Mouse (Mus musculus) CD4-positive, CD25-positive, alpha-beta regulatory T cell, adult 2 months (primary cell): ENCODE results near the gene Col4a1.

ENCODE experiments used
- DNase-seq: peaks from one replicate; pipeline ENCODE4 v3.0.0-alpha.2; 2012; ENCODE audit warnings: low read depth, low spot score

The Col4a1 gene

DNA sequence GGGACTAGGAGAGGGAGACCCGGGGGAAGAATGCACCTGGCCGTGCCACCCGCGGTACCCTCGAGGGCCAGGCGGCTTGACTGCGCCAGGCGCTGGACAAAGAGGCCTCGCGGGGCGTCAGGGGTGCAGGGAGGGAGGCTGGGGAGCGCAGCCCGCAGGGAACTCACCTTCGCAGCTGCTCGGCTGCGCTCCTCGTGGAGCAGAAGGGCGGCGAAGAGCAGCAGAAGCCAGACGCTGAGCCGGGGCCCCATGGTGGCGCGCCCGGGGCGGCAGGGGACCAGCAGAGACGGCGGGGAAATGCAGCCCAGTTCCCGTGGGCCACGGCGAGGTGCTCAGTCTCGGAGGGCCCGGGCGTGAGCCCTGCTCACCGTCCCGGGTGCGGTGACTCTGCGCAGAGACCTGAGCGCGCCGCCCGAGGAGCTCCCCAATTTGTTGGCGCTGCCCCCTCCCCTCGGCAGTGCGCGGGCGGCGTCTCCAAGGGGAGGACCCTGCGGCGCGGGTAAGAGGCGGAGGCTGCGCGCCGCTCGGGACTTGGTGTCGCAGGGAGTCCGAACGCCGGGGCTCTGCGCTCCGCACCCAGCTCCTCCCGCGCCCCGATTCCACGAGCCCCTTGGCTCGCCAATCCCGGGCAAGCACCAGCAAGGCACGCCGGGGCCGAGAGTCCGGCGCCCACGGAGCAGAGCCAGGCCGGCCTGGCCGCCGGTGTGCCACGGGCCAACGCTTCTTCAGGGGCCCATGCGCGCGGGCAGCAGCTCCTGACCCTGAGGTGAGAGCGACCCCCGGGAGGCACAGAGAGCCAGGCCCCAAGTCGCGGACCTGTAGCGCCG, at the start of gene Col4a1, which contains the start of gene Col4a2:
TSS of gene Col4a1 (minus strand) at position 478 of the 827 bp plus-strand sequence.
TSS of gene Col4a2 (plus strand) at position 457 of the 827 bp plus-strand sequence.
- DNase-seq, result no peak

DNA sequence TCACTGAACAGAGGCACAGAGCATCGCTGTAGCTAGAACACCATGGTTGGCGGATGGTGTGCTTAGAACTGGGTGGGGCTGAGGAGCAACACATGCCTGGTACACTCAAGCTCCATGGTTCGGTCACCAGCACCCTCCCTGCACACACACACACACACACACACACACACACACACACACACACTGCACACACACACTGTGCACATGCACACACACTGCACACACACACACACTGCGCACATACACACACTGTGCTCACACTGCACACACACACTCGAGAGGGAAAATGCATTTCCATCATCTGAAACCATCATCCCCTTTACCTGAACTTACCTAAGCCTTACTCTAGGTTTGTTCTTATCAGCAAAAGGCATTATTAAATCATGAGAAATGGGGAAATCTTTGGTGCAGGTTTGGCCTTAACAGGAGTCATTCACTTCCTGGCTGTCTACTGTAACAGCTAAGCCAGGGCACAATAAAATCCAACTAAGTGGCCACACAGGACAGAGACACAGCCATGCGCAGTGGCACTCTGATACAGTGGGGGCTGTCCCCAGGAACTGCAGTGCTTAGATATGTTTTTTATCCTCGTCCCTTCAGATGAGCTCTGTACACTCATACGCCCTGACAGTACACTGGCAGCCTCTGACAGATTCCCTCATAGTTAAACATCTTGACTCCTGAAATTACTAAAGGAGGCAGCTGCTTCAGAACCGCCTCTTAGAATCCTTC, 49.1 kb upstream of the Col4a1 start:
- no peak for DNase-seq

DNA sequence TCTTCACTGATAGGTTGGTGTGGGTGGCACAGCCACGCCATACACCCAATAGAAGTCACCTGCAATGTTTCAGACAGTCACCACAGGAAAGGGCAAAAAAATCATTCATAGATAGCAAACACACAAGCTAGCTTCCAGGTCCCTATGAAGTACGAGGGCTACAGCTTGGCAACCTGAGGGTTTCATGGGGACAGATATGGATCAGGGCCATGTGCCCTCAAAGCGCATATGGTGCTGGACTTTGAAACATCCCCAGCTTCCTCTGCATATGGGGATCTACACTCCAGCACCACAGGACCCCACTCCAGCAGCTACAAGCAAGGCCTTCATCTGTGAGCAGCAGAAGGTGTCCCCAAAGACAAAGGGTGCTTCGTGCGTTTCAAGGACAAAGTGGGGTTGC, 47.2 kb upstream of the Col4a1 start:
- DNase-seq, result no peak

DNA sequence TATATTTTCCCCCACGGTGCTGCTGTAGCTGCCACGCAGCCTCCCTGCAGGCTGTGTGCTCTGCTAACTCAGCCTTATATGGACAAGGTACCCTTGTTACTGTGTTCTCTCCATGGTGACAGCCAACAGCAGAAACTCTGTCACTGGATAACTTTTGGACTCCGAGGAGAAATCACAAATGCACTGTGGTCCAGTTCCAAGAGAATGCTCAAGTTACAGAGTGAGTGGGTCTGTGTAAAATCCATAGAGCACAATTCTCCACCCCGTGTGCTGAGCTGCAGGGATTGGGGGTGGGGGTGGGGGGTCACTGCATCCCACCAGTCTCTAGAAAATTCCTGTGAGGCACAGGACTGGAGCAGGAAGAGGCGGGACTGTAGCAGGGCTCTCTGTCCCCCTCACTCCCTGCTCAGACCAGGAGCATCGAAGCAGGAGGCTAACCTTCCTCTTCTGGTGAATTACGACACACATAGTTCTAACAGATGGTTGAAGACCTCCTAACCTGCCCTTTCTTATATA, 45.4 kb upstream of the Col4a1 start:
- no peak for DNase-seq

DNA sequence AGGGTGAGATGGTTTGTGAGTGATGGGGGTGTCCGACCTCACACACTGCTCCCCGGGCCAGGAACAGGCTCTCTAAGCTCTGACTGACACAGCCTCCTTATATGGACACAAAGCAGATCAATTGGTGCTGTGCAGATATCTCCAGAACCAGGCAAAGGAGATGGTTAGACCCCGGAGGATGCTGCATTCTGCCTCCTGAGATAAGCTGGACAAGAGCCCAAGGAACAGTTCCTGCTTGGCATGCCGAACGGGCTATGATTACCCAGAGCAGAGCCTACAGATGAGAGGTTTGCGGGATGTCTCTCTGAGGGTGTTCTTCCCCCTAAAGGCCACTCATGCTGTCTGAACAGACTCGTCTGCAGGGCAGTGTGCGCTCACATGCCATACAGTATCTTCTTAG, 44.1 kb upstream of the Col4a1 start:
- DNase-seq, result no peak

DNA sequence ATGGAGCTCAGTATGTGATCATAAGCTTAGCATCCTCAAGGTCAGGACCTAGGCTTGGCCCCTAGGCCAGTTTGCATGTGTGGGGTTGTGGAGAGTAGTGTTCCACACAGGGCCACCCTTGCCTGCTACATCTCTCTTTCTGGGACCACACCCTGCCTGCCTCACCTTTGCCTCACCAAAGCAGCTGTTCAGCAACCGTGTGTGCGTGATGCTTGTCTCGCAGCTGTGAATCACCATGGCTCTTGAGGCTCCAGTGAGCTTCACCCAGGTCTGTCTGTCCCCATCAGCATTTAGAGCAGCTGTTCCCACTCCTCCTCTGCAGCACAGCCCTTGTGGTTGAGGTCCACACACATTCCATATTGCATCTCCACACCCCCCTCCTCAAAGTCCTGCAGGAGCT, 43.3 kb upstream of the Col4a1 start:
- DNase-seq, result no peak

DNA sequence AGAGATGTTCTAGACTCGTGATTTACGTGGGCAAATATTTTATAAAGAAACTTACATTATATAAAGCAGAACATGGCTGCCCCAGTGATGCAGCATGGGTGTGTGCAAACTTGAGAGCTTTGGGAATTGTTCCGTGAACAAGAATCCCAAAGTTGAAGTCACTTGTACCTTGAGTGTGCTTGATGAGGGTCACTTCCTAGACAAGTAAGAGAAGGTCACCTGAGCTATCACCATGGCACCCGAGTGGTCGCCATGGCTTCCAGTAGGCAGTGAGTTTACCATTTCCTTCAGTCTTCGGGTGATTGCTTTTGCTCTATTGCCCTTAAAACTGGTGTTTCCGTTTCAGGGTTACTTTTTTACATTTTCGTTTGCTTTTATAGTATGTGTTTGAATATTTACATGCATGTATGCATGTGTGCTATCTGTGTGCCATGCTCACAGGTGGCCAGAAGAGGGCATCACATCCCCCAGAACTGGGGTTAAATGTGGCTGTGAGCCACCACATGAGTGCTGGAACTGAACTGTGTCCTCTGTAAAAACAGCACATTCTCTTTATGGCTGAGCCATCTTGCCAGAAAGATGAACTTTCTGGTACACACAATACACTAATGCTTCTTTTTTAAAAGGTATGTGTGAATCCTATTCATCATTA, 42.3 kb upstream of the Col4a1 start:
- no peak for DNase-seq

DNA sequence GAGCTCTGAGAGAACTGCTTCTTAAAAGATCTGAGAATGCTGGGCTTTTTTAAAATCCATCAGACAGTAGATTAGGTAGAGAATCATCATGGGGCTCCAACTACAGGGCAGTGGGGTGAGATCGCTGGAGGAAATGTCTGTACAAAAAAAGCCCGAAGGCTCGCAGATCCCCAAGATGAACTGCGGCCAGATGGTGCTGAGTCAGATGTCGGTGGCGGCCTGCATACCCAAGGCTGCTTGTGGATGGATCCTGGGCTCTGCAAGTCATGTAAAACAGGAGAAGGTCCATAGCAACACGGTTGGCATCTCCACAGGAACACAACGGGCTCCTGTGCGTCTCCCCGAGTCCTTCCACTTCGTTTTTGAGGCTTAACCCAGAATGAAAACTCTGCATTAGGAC, 39.9 kb upstream of the Col4a1 start:
- no peak for DNase-seq

DNA sequence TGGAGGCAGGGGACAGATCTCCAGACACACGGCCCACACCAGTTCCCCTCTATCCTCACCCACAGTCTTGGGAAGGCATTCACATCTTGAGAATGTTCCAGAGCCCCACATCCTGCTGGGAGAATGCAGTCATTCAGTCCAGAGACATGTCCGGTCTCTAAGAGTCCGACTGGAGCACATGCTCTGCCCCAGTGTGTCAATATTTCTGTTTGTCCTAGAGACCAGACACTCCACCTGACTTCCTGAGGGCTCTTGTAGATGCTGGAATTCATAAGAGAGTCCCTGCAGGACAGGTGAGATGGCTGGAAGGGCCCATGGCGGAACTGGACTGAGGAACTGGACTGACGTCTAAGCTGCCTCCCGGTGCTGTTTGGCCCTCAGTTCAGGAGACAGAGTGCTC, 38.7 kb upstream of the Col4a1 start:
- DNase-seq, result no peak

DNA sequence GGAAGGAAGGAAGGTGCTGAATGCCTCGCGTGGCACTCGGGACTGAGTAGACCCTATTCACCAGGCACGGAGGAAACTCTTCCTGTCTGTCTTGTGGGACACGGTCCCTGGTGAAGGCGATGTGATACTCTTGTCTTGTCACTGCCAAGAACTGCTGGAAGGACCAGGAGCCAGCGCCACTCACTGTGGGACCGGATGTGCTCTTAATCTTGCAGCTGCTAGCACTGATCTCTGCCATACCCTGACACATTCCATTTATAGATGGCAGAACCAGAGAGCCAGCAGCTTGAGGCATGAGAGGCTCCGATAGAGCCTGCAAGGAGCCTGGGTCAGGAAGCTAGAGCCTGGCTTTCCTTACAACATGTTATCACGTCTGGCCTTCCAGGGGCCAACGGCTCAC, 36.0 kb upstream of the Col4a1 start:
- no peak for DNase-seq

DNA sequence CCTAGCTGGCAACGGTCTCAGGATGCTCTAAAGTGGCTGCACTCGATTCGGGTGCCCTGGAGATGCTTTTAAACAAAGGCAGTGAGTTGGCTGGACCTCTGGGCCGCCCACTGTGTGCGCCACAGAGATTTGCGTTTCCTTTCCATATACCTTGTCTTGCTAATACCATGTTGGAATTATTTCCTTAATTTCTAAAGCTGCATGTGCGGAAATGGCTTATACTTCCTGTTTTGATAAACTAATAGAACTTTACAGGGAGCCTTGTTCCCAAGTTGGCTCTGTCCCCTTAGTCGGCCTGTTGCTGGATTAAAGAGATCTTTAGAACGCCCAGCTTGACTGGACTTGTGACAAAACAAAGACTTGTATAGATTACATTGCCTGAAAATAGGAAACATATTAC, 35.1 kb upstream of the Col4a1 start:
- no peak for DNase-seq

DNA sequence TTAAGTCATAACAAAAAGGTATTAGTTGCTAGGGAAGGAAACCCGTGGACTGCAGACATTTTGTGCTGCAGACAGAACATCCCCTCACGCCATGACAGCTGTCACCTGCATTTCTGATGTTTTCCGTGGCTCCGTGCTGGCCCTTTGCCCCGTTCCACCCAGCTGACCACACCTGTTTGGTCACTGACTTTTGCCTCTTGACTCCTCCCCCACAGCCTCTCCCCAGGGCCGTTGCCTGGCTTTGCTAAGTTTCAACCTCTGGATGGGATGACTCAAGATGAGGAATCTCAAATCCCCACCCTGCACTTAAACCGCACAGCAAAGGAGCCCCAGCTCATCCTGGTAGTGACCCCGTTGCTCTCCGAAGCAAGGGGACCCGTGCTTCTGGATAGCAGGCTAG, 33.6 kb upstream of the Col4a1 start:
- no peak for DNase-seq

DNA sequence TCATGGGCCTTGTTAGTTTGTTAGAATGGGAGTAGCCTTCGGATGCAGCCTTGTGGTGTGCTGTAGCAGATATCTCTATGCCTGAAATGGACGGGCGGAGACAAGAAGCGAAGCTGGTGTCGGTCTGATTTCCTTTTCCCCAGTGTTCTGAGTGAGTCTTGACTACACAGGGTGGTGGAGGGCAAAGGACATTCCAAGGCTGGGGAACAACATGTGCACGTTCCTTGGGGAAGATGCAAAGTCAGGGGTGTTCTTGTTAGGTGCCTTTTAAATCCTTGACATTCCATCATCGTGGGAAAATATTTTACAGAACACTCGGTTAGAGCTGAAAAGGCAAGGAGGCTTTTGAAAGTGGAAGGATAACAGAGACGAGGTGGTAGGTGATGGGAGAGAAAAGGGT, 31.8 kb upstream of the Col4a1 start:
- no peak for DNase-seq

DNA sequence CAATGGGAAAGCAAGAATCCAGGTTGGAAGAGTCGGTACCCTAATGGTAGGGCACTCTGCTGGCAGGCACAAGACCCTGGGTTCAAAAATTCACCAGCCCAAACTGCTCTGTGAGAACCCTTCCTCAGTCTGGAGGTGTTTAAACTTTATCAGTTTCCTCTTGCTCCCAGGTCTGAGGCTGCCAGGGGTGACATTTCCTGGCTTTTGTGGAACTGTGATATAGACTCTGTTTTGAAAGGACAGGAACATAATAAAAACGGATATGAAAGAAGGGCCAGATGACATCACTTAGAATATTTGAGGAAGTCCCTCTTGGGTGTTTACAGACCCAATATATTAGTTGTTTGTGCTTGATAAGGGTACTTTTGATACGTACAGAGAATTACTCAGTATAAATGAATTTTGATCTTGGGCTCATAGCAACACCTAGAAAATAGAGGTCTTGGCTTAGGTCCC, 28.5 kb upstream of the Col4a1 start:
- no peak for DNase-seq

DNA sequence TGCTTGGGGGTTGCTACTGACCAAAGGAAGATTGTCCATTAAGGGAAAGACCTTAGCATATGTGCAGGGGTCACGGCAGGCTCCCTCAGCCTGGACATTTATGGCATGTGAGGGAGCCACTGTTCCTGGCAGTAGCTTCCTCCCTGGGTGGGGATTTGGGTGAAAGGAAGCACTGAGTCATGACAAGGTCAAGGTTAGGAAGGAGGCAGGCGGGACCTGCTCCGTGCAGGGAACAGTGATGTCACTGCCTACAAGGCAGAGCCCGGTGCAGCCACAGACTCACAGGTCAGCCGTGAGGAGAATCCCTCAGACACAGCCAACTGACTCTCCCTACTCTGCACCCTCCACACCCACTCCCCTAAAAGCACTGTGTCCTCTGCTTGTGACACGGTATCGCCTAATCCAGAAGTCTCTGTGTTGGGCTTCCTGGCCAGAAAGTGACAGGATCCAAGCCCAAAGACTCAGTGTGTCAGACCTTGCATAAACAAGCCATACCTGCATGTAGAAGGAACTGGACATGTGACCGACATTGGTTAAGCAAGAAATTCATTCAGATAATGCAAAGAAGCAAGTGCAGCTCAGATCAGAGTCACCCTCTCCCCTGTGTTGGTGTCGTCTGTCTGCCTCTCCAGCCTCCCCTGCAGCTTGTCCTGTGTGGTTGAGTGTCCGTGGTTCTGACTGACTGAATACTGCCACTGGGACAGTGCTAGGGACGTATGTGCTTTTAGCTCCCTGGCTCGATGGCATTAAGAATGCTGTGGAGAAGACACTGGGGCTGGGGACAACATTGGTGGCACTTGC, 27.9 kb upstream of the Col4a1 start:
- no peak for DNase-seq

DNA sequence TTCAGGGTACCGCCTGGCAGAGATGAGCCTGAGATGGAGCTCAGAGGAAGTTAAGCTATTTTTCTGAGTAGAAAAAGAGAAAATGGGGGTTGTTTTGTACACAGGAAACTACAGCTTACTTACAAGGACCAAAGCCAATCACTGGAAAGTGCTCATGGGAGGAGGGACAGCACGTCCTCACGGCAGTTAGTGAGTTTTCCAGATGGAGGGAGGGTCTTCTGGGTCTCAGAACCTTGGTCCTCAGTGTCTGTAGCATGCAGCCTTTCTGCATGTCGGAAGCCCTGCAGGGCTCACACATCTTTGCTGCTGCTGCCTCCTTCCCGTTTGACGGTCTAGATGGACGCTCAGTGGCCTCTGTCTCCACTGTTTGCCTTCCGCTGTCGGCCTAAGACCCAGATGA, 25.9 kb upstream of the Col4a1 start:
- DNase-seq, result no peak

DNA sequence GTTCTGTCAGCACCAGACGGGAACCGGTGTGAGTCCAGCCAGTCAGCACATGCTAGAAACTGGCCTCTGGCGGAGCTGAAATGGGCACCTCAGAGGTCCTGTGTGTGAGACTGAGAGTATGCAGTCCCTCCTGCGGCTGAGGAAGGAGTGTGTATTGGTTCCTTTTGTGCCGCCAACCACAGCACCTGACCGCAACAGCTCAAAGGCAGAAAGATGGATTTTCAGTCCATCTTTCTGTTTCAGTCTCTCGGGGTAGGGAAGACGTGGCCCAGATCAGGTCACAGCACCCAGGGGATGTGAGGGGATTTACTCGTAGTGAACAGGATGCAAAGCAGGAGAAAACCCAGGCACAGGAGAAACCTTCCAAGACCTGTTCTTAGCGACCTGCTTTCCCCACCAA, 25.0 kb upstream of the Col4a1 start:
- DNase-seq, result no peak

DNA sequence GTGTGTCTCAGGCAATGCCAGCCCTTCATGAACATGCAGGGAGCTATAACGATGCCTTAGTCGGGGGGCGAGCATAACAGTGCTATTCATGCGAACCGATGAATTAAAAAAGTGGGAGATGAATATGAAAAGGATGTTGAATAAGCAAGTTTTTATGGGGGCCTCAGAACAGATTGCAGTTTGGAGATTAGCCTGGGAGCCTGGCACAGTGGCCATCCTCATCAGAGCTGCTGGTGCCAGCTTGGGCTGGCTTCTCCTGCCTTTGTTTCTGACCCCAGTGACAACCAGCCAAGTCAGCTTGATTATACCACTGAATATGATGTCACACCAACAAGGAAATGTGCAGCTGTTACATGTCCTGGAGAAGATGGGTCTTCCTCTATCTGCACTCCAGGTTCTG, 23.7 kb upstream of the Col4a1 start:
- DNase-seq, result no peak

DNA sequence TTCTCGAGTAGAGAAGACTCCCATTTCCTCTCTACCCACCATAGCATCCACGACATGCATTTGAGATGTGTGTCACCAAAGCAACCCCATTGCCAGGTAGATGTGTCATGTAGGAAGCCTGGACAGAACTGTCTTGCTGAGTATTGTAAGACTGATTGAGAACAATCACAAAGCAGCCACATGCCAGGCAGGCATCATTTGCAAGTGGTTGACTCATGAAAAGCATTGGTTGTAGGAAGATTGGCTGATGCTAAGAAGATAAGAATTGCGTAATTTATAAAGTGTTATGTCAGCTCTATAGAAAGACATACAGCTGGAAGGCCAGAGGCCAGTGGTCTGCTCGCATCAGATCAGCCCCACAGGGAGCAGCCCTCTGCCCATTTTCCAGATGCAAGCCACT, 22.6 kb upstream of the Col4a1 start:
- DNase-seq, result no peak

DNA sequence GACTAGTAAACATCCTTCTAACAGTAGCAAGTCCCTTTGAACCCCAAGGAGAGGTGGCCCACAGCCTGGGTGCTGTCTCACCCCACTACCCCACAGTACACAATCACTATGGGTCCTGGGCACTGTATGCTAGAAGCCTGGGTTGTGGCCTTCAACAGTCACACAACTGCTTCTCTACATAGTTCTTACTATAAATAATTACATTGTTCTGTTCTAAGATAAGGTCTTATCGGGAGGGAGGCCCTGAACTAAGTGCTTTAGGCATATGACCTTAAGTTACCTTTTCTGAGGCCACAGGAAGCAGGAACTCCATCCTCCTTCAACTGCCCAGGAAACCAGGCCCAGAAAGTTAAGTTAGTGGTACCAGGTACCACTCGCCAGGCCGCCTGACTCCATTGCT, 21.9 kb upstream of the Col4a1 start:
- no peak for DNase-seq

DNA sequence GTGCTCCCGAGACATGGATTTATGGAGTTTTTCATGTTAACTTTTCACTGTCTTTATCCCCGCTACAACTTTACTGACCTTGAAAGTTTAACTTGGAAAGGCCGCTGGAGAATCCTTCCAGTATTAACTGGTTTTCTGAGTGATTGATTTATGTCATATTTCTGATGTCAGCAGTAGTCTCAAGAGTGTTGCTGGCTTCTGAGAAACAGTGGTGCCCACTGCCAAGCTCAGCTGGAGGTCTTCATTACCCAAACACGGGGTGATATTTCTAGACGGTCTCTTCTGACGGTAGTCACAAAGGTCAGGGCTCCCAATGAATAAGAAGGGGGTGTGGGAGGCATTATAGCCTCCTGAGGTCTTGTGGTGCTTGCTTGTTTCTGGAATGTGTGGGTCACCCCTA, 21.1 kb upstream of the Col4a1 start:
- no peak for DNase-seq

DNA sequence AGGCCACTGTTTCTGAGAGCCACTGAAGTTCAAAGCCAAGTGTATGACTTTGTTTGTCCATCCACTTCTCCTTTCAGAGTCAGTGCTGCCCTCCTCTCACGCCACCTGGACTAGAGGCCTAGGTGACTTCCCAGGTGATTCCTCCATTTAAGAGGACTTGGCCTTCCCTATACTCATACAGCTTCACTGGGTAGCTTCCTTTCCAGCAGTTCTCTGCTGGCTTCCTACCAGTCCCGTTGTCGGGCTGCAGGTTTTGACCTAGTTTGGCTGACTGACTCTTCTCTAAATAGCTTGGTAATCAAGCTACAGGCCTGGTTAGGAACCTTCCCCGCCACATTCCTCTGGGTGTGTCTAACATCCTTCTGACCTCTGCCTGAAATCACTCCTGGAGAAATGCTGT, 18.9 kb upstream of the Col4a1 start:
- DNase-seq, result no peak
